Mouse (Mus musculus) CD8-positive naive resting alpha-beta T cell, adult 57 days (primary cell): Measurements from ENCODE around the gene Kifc1. TPM values are rescaled to one million over a fixed set of nuclear protein-coding genes. Genes with fewer than 3 reads are reported as not detected.

Experiments
- total RNA-seq: library from RNA; stranded (reverse); gene quantifications from one replicate; pipeline ENCODE4 v1.2.4, GENCODE M21; 2023

Kifc1 gene
- total RNA-seq: 5.4 TPM

DNA sequence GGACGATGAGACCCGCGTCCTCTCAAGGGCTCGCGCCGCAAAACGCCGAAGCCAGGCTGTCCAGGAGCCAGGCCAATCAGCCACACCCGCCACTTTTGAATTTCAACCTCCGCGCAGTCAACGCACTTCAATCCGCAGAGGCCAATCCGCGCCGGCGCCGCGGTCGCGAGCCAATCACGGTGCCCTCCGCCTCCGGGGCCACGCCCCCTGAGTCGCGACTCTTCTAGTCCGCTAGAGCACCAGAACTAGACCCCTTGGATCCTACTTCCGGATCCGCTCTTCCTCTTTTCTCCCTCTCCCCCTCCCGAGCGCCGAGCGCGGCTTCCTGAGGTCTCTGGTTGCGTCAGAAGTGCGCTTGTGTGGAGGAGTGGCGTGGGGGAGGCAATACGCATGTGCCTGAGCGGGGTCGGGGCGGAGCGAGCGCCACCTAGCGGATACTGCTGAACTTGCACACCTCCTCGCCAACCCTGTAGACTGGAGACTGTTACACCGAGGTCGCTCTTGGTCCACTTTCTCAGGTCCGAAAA lies at the start of gene Kifc1:
Gene Kifc1, minus strand, starts transcription at position 129 of the 527 bp plus-strand sequence.

DNA sequence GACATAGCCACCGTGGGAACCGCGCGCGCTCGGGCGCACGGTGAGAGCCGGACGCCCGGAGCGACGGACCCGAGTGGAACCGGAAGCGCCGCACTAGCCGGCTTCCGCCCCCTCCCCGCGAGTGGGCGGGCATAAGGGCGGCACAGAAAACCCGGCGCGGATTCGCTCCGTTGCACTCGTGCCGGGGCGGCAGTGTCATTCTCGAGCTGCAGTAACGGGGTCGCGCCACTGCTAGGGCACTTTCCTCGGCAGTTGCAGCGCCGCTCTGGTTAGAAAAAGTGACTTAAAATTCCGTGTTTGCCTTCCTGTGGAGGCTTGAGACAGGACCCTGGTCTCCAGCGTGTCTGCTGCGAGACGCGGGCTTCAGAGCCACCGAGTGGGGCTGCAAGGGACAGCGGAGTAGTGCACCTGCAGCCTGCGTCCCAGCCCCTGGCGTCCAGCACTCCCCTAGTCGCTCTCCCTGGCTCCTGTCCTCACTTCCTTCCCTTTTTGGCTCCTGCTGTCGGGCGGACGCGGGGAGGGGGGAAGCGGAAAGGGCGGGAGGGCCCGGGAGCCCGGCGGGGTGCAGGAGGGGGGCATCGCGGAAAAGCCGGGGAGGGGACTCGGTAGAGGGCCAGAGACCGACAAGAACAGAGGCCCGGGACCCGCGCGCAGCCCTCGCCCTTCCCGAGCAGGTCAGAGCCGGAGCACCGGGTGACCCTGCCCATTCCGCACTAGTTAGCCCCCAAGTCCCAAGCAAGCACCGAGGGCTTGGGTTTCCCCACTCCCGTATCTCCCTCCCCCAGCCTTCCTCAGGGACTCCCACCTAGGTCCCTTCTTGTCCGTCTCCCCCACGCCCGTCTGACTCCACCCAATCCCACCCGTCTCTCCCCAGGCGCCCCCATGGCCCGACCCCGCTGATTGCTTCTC lies 39.2 kb upstream of the Kifc1 start, which contains the start of gene Rgl2:
Gene Rgl2, plus strand, starts transcription at position 173 of the 909 bp plus-strand sequence.

DNA sequence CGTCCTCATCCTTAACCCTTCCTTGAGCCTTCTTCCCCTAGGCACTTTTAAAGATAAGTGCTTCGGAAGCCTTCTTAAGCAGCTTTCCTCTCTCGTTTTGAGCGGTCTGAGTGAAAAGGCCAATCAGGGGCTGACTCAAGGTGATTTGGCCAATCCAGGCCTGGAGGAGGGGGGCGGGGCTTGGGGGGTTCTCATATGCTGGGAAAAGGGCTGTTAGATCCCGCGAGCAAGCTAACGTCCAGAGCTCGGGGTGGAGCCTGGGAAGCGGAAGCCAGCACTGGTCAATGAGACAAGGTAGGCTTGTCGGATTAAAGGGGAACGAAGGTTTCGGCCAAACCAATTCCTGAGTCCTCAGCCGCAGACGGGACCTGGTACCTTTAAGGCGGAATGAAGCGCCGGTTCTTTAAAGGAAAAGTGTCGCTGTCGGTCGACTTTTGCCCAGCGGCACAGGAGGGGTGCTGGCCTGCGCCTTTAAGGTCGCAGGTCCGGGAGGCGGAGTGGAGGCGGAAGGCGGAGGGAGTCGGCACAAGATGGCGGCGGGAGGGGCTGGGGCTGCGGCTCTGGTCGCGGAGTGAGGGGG lies 25.3 kb upstream of the Kifc1 start, which contains the start of the genes Tapbp and Zbtb22:
Gene Tapbp, plus strand, starts transcription at position 229 of the 580 bp plus-strand sequence.
Gene Zbtb22, plus strand, starts transcription at position 234 of the 580 bp plus-strand sequence.

DNA sequence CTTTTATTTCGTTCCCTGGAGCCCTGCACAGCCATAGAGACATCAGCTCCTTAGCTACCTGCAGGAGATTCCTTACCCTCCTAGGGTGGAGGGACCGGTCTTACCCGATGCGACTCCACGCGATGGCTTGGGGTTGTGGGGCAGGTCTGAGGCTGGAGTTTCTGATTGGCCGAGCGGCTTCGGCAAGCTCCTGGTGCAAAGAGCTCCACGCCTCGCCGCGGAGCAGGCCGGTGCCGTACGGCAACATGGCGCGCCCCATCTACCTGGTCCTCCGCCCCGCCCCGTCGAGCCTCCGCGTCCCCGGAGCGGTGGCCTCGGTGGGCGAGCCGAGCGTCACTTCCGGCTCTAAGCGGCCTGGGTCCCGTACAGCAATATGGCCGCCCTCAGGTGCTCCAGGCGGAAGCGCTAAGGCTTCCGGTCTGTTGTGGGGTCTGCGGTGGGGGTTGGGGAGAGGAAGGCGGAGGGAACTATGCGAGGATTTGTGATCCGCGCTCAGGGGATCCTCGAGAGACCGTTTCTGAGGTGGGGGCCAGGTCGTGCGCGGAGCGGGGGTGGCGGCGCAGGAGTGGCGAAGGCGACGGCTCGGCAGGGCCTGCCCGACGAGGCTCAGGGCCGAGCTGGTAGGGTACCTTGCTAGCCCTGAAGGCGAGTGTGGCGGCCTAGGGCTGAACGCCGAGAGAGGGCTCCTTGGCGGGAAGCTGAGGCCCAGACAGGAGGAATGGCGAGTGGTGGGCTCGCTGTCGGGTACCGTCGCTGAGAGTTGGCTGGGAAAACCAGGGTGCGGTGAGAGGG lies 18.8 kb upstream of the Kifc1 start, which contains the start of gene Daxx:
Gene Daxx, plus strand, starts transcription at position 338 of the 792 bp plus-strand sequence.

DNA sequence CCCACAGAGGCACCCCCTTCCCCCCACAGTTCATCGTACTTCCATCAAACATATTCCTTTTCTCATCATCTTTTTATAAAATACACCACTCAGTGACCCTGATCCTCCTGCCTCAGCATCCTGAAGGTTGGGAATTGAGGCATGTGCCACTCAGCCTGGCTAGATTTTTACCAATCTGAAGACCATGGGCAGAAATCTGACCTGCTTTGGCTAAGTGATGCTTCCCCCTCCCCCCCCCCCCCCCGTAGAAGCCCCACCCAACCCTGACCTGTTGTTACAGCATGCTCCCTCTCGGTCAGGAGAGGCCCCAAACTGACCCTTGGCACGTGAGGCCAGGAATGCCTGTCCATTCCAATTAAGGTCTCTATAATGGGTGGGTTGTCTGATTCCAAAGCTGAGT lies 14.4 kb upstream of the Kifc1 start, which contains the start of gene Platr17:
Gene Platr17, plus strand, starts transcription at position 301 of the 400 bp plus-strand sequence.

DNA sequence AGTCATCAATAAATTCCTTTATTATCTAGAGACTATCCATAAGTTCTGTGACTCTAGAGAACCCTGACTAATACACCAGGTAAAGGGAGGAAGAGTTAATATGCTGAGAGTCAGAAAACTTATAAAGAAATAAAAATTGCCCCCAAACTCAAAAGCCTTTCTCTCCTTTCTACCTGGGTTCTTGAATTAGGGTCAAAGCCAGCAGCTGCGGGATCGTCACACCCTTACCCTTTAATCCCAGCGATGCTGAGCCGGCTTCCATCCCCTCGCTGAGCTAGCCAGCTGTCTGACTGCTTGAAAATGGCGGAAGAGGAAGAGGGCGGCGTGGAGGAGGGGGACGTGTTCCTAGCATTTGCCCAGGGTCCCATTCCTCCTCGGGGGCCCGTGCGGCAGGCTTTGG lies 16.9 kb downstream of the Kifc1 start, which contains the start of gene Gm7029:
Gene Gm7029, plus strand, starts transcription at position 301 of the 400 bp plus-strand sequence.

DNA sequence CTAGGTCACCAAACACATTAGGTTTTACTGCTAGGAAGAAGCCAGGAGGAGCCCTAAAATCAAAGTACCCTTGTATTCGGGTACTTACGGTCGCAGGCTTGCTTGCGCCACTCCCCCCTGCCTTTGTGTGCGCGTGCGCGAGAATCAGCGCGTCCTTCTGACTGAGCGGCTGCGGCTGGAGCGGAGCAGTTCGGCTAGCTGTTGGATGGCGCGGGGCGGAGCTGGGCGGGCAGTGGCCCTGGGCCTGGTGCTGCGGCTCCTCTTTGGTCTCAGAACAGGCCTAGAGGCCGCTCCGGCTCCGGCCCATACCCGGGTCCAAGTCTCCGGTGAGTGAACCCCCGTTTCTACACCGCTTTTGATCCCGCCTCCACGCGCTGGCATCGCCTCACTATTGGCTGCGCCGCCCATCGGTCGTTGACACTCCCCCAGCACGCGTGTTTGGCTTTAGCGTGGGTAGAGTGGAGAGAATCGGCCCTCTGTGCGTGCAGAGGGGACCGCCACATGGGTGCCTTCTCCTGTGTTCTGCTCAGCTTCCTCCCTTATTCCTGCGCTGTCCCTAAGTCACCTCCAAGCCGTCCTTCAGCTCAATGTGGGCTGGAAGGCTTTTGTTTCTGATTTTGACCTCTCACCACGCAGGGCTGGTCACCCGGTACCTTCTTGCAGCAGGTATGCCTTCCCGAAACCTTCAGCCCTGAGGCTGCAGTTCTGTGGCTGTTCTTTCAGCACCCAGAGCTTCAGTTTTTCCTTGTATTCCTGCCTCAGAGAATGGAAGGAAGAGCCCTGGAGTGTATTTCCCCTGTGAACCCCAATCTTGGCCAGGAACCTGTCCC lies 47.3 kb downstream of the Kifc1 start, which contains the start of gene Cd320:
Gene Cd320, plus strand, starts transcription at position 126 of the 830 bp plus-strand sequence.

Other genes with a start within 250 kb of the Kifc1 start
- gene Hnrnpm, start 203.8 kb downstream of the Kifc1 start, total RNA-seq: 322 TPM
- 58.7 TPM for gene March2, start 172.0 kb downstream of the Kifc1 start, total RNA-seq
- gene Rab11b, start 130.1 kb downstream of the Kifc1 start, total RNA-seq: 192 TPM
- gene Angptl4, start 108.8 kb downstream of the Kifc1 start, total RNA-seq: 1.4 TPM
- 3.1 TPM for gene Kank3, start 80.1 kb downstream of the Kifc1 start, total RNA-seq
- gene Rps28, start 66.1 kb downstream of the Kifc1 start, total RNA-seq: 5,360 TPM
- gene Ndufa7, start 66.1 kb downstream of the Kifc1 start, total RNA-seq: 138 TPM
- gene Cd320, start 47.6 kb downstream of the Kifc1 start, total RNA-seq: 9.8 TPM
- not detected for gene Gm7029, start 16.8 kb downstream of the Kifc1 start, total RNA-seq
- 1.1 TPM for gene Platr17, start 14.5 kb upstream of the Kifc1 start, total RNA-seq
- gene Daxx, start 18.8 kb upstream of the Kifc1 start, total RNA-seq: 60.9 TPM
- 363 TPM for gene Tapbp, start 25.2 kb upstream of the Kifc1 start, total RNA-seq
- gene Zbtb22, start 25.2 kb upstream of the Kifc1 start, total RNA-seq: 29.5 TPM
- gene Rgl2, start 38.9 kb upstream of the Kifc1 start, total RNA-seq: 159 TPM
- gene Pfdn6, start 49.7 kb upstream of the Kifc1 start, total RNA-seq: 61.3 TPM
- 67.7 TPM for gene Wdr46, start 50.0 kb upstream of the Kifc1 start, total RNA-seq
- gene B3galt4, start 60.8 kb upstream of the Kifc1 start, total RNA-seq: 16.0 TPM
- 58.6 TPM for gene Vps52, start 65.2 kb upstream of the Kifc1 start, total RNA-seq
- 2,292 TPM for gene Rps18, start 65.3 kb upstream of the Kifc1 start, total RNA-seq
- gene H2-K1, start 109.7 kb upstream of the Kifc1 start, total RNA-seq: 4,625 TPM
- gene Ring1, start 134.0 kb upstream of the Kifc1 start, total RNA-seq: 32.6 TPM
- gene H2-Ke6, start 137.4 kb upstream of the Kifc1 start, total RNA-seq: 140 TPM
- 91.6 TPM for gene Slc39a7, start 141.0 kb upstream of the Kifc1 start, total RNA-seq
- 103 TPM for gene Rxrb, start 141.2 kb upstream of the Kifc1 start, total RNA-seq
- 21.9 TPM for gene Col11a2, start 148.8 kb upstream of the Kifc1 start, total RNA-seq
- 24.7 TPM for gene H2-Oa, start 201.7 kb upstream of the Kifc1 start, total RNA-seq
- 62.7 TPM for gene H2-DMa, start 228.9 kb upstream of the Kifc1 start, total RNA-seq
- gene Brd2, start 232.0 kb upstream of the Kifc1 start, total RNA-seq: 368 TPM